Mouse (Mus musculus): ENCODE measurements around the gene Sik1.
"Not testable (repeated sequence)": the region's sequence is repeated elsewhere in the genome, so short reads cannot be mapped to it uniquely, and the experiment has no call there.

Gene Sik1

GRCm38 (mm10) chr17:31855597-31856518 is at the start of gene Sik1:
TSS of gene Sik1 (minus strand) at chr17:31855804.
- DNase-seq (ENCODE audit: low read depth, low spot score), result peak; percentile 99

GRCm38 (mm10) chr17:31905201-31905790 is 49.7 kb upstream of the Sik1 start:
- no peak for DNase-seq (ENCODE audit: low read depth, low spot score)

DNA sequence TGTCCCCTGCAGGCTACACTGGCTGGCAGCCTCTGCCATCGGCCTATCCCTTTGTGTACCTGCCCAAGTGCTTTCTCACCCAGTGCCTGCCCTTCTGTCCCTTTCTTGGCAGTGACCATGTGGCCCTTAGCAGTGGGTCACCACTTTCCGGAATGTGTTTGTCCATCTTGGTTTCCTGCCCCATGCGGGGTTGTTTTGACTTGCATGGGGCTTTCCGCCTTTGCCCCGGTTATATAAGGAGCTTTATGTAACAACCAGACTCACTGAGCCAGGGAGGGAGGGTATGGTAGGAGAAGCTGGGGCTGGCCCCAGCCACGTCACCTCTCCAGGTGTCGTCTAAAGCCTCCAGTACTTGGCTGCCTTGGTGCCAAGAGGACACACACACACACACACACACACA is 48.4 kb upstream of the Sik1 start:
- DNase-seq (ENCODE audit: low read depth, low spot score), result no peak

DNA sequence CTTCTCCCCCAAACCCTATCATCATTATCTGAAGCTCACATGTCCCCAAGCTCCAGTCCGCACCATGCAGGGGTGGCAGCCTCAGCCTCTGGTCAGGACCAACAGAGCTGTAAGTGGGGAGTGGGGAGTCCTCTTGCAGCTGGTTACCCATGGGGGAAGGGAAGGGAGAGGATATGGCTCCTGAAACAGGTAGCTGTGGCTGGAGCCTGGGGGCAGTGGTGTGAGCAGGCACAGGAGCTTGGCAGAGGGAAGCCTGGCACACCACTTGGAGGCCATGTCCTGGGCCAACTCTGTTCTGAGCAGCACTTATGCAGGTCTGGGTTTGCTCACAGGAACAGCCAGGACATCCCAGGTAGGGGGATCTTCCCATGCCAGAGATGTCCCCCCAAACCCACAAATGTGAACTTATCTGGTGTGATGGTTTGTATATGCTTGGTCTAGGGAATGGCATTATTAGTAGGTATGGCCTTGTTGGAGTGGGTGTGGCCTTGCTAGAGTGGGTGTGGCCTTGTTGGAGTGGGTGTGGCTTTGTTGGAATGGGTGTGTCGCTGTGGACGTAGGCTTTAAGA is 47.1 kb upstream of the Sik1 start:
- no peak for DNase-seq (ENCODE audit: low read depth, low spot score)

DNA sequence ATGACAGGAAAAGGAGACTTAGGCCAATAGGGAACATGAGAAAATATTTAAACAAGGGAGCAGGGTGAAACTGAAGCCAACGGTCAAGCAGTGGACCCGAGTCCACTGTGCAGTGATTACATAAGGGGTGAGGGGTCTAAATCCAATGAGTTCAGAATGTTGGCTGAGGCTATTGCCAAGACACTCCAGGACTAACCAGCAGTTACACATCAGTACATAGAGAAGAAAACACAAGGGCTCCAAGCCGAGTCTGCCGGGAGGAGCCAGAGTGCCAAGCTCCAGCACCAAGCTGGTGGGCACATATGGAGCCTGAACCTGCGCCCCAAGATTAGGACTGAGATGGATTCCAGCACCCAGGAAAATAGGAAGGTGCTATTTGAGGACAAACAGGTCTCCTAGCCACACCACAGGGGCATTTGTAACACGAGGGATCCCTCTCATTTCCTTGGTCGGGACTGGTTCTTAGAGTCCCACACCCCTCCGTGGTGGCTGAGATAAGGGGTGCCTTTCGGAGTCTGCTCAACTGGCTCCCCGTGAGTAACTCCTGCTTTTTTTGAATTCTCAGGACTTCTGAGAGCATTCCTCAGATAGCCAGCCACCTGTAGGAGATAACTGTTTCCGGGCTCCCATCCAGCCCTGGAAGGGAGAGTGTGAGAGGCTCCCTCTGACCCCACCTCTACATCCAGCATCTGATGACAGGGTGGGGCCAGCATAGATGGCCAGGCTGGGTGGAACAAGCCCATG is 46.0 kb upstream of the Sik1 start:
- DNase-seq (ENCODE audit: low read depth, low spot score), result no peak

DNA sequence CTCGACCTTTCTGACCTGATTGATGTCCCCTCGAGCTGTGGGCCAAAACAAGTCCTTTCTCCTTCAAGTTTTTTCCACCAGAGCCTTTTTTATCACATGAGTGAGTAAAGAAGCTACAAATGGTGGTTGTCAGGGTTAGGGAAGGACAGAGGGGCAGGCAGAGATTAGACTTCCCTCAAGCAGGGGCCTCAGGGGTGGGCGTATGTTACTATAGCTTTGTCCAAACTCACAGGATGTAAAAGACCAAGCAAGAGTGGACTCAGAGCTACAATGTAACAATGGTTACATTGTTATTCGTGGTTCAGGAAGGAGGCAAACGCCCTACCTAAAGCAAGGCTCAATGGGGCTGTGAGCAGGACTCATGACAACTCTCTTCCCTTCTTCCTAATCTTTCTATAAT is 43.3 kb upstream of the Sik1 start:
- no peak for DNase-seq (ENCODE audit: low read depth, low spot score)

GRCm38 (mm10) chr17:31897186-31897793 is 41.7 kb upstream of the Sik1 start:
- DNase-seq (ENCODE audit: low read depth, low spot score), result peak; percentile 50

GRCm38 (mm10) chr17:31896751-31897150 is 41.1 kb upstream of the Sik1 start:
- no peak for DNase-seq (ENCODE audit: low read depth, low spot score)

DNA sequence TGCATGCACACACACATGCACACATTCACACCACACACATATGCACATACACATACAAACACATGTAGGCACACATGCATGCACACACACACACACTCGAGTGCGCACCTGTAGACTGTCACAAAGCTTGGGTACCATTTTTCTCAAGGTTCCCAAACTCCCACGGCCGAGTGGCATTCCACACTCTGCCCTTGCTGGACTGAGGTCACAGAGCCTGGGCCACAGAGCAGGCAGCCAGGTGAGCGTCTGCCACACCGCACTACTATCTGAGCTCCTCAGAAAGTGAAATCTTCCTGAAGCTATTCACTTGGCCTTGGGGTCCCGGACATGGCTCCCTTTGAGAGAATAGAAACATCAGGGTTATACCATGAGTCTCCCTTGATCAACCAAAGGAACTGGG is 40.7 kb upstream of the Sik1 start:
- no peak for DNase-seq (ENCODE audit: low read depth, low spot score)

- no peak for DNase-seq (ENCODE audit: low read depth, low spot score)
These were observed 37.9 kb upstream of the Sik1 start for GRCm38 (mm10) chr17:31893371-31894060.

- DNase-seq (ENCODE audit: low read depth, low spot score), result peak; percentile 96
These were observed 37.1 kb upstream of the Sik1 start for GRCm38 (mm10) chr17:31892750-31893149.

- no peak for DNase-seq (ENCODE audit: low read depth, low spot score)
These were observed 36.3 kb upstream of the Sik1 start for GRCm38 (mm10) chr17:31891858-31892257.

DNA sequence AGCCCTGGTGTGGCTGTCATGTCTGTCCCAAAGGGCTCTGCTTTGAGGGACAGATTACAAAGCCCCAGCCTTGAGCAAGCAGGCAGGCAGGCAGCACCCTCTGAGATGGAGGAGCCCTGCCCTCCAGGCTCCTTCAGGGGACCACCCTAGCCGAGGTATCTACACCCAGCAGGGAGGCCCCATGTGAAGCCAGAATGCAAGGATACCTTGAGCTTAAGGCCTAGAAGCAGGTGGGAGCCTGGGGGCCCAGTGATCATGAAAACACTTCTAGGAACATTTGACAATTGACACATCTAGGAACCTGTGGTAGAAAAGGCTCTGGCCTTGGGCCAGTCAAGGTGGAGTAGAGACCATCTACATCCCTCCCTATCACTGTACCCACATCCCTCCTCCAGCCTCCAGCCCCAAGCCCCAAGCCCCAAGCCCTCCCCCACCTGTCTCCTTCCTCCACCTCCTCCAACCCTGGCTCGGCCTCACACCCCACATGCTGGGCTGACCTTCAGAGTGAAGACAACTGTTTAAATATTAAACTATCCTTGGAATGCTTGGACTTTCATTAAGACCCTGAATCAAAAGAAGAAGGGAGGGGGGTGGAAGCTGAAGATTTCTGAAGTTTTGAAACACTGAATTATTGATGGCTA is 34.8 kb upstream of the Sik1 start:
- DNase-seq (ENCODE audit: low read depth, low spot score), result no peak

- no peak for DNase-seq (ENCODE audit: low read depth, low spot score)
These were observed 34.0 kb upstream of the Sik1 start for GRCm38 (mm10) chr17:31889446-31890201.

GRCm38 (mm10) chr17:31888540-31888939 is 32.9 kb upstream of the Sik1 start:
- DNase-seq (ENCODE audit: low read depth, low spot score), result no peak

DNA sequence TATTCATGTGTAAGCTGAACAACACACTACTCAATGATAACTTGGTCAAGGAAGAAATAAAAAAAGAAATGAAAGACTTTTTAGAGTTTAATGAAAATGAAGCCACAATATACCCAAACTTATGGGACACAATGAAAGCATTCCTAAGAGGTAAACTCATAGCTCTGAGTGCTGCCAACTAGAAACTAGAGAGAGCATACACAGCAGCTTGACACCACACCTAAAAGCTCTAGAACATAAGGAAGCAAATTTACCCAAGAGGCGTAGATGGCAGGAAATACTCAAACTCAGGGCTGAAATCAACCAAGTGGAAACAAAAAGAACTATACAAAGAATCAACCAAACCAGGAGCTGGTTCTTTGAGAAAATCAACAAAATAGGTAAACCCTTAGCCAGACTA is 29.1 kb upstream of the Sik1 start:
- DNase-seq (ENCODE audit: low read depth, low spot score), result not testable (repeated sequence)

- DNase-seq (ENCODE audit: low read depth, low spot score), result no peak
These were observed 23.8 kb upstream of the Sik1 start for GRCm38 (mm10) chr17:31879406-31879805.

DNA sequence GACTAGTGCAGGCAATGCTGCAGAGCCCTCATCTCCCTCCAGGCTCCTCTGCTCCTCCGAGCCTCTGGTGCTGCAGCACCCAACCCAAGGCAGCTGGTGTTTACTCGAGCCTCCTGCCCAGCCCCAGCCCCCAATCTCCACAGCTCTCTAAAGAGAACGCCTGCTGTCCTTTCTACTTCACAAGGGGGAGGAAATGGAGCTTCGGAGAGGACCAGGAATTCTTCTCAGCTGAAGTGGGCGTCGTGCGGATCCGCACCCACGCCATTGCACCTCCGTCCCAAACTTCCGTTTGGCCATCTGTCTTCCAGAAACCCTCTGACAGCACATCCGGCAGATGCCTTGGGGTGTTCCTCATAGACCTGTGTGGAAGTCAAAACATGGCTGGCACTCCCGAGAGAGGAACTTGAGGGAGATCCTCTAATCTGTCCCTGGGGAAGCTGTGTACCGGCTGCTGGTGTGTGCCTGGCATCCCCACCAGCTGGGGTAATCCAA is 22.1 kb upstream of the Sik1 start:
- no peak for DNase-seq (ENCODE audit: low read depth, low spot score)

DNA sequence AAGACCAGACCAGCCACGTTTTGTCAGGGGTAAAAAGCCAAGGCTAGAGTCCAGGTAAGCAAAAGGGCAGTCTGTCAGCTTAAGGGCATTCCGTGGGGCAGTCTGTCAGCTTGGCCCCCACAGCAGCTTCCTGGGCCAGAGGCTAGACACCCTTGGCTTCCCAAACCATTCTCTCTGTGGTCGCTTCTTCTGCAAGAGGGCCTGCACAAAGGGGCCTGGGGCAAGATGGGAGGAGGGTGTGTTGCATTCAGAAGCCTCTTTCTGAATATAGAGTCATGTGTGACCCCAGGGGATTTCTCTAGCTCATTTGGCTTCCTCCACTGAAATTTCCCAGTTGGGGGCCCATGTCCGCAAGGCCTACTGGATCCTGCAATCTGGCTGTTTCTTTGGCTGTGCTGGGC is 21.6 kb upstream of the Sik1 start:
- DNase-seq (ENCODE audit: low read depth, low spot score), result no peak

GRCm38 (mm10) chr17:31876775-31877174 is 21.2 kb upstream of the Sik1 start:
- no peak for DNase-seq (ENCODE audit: low read depth, low spot score)
